Mouse (Mus musculus) myocyte (in vitro differentiated cells): ENCODE measurements at regions not wholly inside any gene's neighbourhood (a gene's known extent, or its start where the extent isn't known, plus 50 kb on each side); places are given as distances from the start of the nearest gene placed in this dataset.

Source experiments
- H3K27me3 ChIP-seq: one replicate; pipeline ENCODE4 v1.6.1; 2011; ENCODE audit not compliant: control insufficient read depth, insufficient read depth, insufficient read length
- H3K36me3 ChIP-seq: one replicate; pipeline ENCODE4 v1.6.1; 2011; ENCODE audit not compliant: control insufficient read depth, insufficient read depth
- H3K4me2 ChIP-seq: one replicate; pipeline ENCODE4 v1.6.1; 2011; ENCODE audit warnings: low read depth, control low read depth
- H3K4me3 ChIP-seq: one replicate; pipeline ENCODE4 v1.5.1; 2011; ENCODE audit warnings: mild to moderate bottlenecking, control low read depth, moderate library complexity
- H3K79me2 ChIP-seq: one replicate; pipeline ENCODE4 v1.6.1; 2011; ENCODE audit not compliant: control insufficient read depth, insufficient read depth
- H3ac ChIP-seq: one replicate; pipeline ENCODE4 v1.6.1; 2011; ENCODE audit not compliant: control insufficient read depth, insufficient read length
- CEBPB ChIP-seq: IDR thresholded peaks from 2 replicates; pipeline ENCODE4 v1.6.1; 2011; ENCODE audit warnings: mild to moderate bottlenecking, moderate library complexity; ENCODE audit not compliant: poor library complexity, insufficient read depth, severe bottlenecking
- E2F4 ChIP-seq: IDR thresholded peaks from one replicate; pipeline ENCODE4 v1.6.1; 2011; ENCODE audit warnings: mild to moderate bottlenecking, control low read depth, moderate library complexity; ENCODE audit not compliant: insufficient read depth
- MAX ChIP-seq: IDR thresholded peaks from one replicate; pipeline ENCODE4 v1.6.1; 2011; ENCODE audit warnings: low read depth, mild to moderate bottlenecking, control low read depth
- MYOD1 ChIP-seq, 3 experiments: IDR thresholded peaks; one replicate each; pipeline ENCODE4 v1.6.1; 2011; ENCODE audit warnings: control low read depth in 2 of 3, low read depth in 2 of 3, mild to moderate bottlenecking in 2 of 3, moderate library complexity in 1 of 3; ENCODE audit not compliant: insufficient read length in 2 of 3, control insufficient read depth in 1 of 3
- MYOG ChIP-seq, 3 experiments: IDR thresholded peaks; one replicate each; pipeline ENCODE4 v1.6.1; 2011; ENCODE audit warnings: control low read depth in 2 of 3, low read depth in 2 of 3, mild to moderate bottlenecking in 2 of 3; ENCODE audit not compliant: insufficient read length in 2 of 3, control insufficient read depth in 1 of 3, insufficient read depth in 1 of 3
- POLR2A ChIP-seq: IDR thresholded peaks from one replicate; pipeline ENCODE4 v1.6.1; 2011; ENCODE audit warnings: low read depth, mild to moderate bottlenecking, control low read depth, moderate library complexity; ENCODE audit not compliant: insufficient read length
- POLR2AphosphoS2 ChIP-seq: IDR thresholded peaks from one replicate; pipeline ENCODE4 v1.6.1; 2011; ENCODE audit warnings: low read depth, control low read depth; ENCODE audit not compliant: insufficient read length
- REST ChIP-seq: IDR thresholded peaks from one replicate; pipeline ENCODE4 v1.6.1; 2011; ENCODE audit warnings: mild to moderate bottlenecking, control low read depth, moderate library complexity; ENCODE audit not compliant: insufficient read depth, insufficient read length
- SRF ChIP-seq: IDR thresholded peaks from one replicate; pipeline ENCODE4 v1.6.1; 2011; ENCODE audit warnings: low read depth; ENCODE audit not compliant: control insufficient read depth, insufficient read length
- TCF12 ChIP-seq: IDR thresholded peaks from one replicate; pipeline ENCODE4 v1.6.1; 2011; ENCODE audit warnings: mild to moderate bottlenecking, control low read depth; ENCODE audit not compliant: poor library complexity, insufficient read depth, severe bottlenecking
- TCF3 ChIP-seq: IDR thresholded peaks from one replicate; pipeline ENCODE4 v1.6.1; 2011; ENCODE audit warnings: low read depth, control low read depth; ENCODE audit not compliant: insufficient read length
- USF1 ChIP-seq: IDR thresholded peaks from one replicate; pipeline ENCODE4 v1.6.1; 2011; ENCODE audit warnings: low read depth, mild to moderate bottlenecking, control low read depth, moderate library complexity

DNA sequence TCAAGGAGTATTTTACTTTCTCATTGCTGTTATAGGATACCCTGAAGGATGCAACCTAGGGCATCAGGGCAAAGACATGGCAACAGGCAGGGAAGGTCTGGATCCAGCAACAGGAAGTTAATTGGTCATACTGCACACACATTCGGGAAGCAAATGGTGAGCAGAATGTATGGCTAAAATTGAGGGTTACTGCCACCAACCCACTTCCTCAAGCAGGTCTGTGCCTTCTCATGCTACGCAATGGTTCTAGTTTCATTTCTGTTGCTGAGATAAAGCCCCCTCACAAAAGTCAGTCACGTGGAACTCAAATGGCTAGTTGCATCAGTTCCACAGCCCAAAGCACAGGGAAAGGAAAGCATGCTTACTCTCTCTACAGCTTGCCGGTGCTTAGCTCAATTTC is 260.5 kb upstream of the Mad2l1 start:
- H3ac ChIP-seq, result no peak overlapping the region
- no peak overlapping the region for H3K4me3 ChIP-seq
- no peaks in the 10 kb centered on the region for H3K79me2 ChIP-seq
- no peaks in the 10 kb centered on the region for H3K36me3 ChIP-seq
- TF ChIP-seq E2F4 (no peak), TCF12 (no peak)
- no peaks in the 10 kb centered on the region for H3K27me3 ChIP-seq
- no peak overlapping the region for H3K4me2 ChIP-seq

GRCm38 (mm10) chr6:66280701-66281100 is 254.5 kb upstream of the Mad2l1 start:
- H3K79me2 ChIP-seq, result no peaks in the 10 kb centered on the region
- TF ChIP-seq SRF (no peak), CEBPB (no peak), TCF12 (no peak), MYOG (IDR thresholded peaks at IDR 0.05; ENCODE audit: control insufficient read depth in 1 of 3, insufficient read depth in 1 of 3, insufficient read length in 2 of 3, low read depth in 2 of 3) (no peak), TCF3 (no peak), MAX (no peak), MYOD1 (IDR thresholded peaks at IDR 0.05; ENCODE audit: control insufficient read depth in 1 of 3, insufficient read length in 2 of 3, low read depth in 2 of 3) (no peak), POLR2AphosphoS2 (no peak), E2F4 (no peak), POLR2A (no peak)
- H3K36me3 ChIP-seq, result no peaks in the 10 kb centered on the region
- no peaks in the 10 kb centered on the region for H3K27me3 ChIP-seq
- H3K4me3 ChIP-seq, result no peak overlapping the region
- H3ac ChIP-seq, result no peak overlapping the region
- no peak overlapping the region for H3K4me2 ChIP-seq

DNA sequence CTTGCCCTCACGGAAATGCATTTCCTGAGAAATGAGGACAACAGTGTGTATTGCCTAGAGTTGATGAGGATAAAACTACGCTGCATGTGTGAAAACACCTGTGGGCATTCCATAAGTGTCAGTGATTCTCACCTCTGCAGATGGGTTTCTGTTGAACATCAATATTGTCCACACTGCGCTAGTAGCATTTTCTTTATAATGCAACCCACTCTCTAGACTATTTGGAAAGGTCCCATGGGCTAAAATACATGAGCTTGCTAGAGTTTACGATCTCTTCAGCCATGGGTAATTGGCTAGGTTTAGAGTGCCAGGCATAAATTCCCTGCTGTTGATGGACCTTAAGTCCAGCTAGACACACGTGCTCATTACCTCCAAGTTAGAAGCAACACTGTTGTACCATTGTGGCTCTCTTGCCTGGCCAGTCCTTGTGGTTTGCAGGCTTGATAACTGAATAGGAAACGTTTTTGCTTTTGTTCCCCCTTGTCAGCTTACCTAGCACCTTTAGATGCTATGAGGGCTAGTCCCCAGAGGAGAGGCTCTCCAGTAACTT is 252.5 kb upstream of the Mad2l1 start:
- H3ac ChIP-seq, result no peak overlapping the region
- TF ChIP-seq REST (no peak), MAX (no peak), SRF (no peak), MYOD1 (IDR thresholded peaks at IDR 0.05; ENCODE audit: control insufficient read depth in 1 of 3, insufficient read length in 2 of 3, low read depth in 2 of 3) (no peak), MYOG (IDR thresholded peaks at IDR 0.05; ENCODE audit: control insufficient read depth in 1 of 3, insufficient read depth in 1 of 3, insufficient read length in 2 of 3, low read depth in 2 of 3) (no peak), E2F4 (no peak), TCF3 (no peak), CEBPB (no peak), TCF12 (no peak), USF1 (no peak), POLR2AphosphoS2 (no peak), POLR2A (no peak)
- H3K27me3 ChIP-seq, result no peaks in the 10 kb centered on the region
- H3K4me3 ChIP-seq, result no peak overlapping the region
- no peaks in the 10 kb centered on the region for H3K36me3 ChIP-seq
- H3K4me2 ChIP-seq, result no peak overlapping the region
- H3K79me2 ChIP-seq, result no peaks in the 10 kb centered on the region

DNA sequence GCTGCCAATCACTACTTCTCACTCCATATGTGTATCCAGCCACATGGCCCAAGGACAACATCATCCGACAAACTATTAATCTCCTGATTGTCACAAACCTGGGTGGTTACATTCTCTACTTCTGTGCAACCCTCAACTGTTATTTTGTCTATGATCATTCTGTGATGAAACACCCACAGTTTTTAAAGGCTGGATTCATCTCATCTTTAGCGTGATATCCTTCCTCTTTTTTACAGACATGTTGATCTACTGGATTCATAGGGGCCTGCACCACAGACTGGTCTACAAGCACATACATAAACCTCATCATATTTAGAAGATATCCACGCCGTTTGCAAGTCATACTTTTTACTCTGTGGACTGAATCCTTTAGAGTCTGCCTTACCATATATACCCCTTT is 251.7 kb upstream of the Mad2l1 start:
- Histone ChIP-seq H3K27me3 (no peaks in the 10 kb centered on the region), H3ac (no peak overlapping the region)
- no peak for TF ChIP-seq MAX
- TF ChIP-seq MYOG (IDR thresholded peaks at IDR 0.05; ENCODE audit: control insufficient read depth in 1 of 3, insufficient read depth in 1 of 3, insufficient read length in 2 of 3, low read depth in 2 of 3), result no peak
- no peak for TF ChIP-seq E2F4
- TF ChIP-seq POLR2AphosphoS2, result no peak
- TF ChIP-seq TCF12, result no peak
- TF ChIP-seq POLR2A, result no peak

DNA sequence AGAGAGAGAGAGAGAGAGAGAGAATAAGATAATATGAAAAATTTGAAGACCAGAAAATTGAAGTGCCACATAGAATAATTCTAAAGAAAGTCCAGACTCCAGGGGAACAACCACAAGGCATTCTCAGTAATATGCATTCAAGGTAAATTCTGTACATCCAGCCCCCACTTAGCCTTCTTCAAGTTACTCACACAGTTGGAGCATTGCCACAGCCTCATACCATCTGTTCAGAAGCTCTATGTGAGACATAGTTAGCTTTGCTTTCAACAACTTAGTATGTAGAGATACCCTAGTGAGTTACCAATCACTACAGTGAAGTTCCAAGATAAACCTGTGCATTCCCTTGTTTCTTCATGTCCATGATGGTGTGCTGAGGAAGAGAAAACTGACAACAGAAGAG is 247.6 kb upstream of the Mad2l1 start:
- no peaks in the 10 kb centered on the region for H3K36me3 ChIP-seq
- no peak overlapping the region for H3K4me2 ChIP-seq
- no peaks in the 10 kb centered on the region for H3K79me2 ChIP-seq
- TF ChIP-seq POLR2AphosphoS2 (no peak), USF1 (no peak), MAX (no peak), MYOG (IDR thresholded peaks at IDR 0.05; ENCODE audit: control insufficient read depth in 1 of 3, insufficient read depth in 1 of 3, insufficient read length in 2 of 3, low read depth in 2 of 3) (no peak), SRF (no peak)
- no peaks in the 10 kb centered on the region for H3K27me3 ChIP-seq
- H3K4me3 ChIP-seq, result no peak overlapping the region
- H3ac ChIP-seq, result no peak overlapping the region

More for the DNA sequence above, 251.7 kb upstream of the Mad2l1 start:
- Histone ChIP-seq H3K79me2 (no peaks in the 10 kb centered on the region), H3K36me3 (no peaks in the 10 kb centered on the region), H3K4me2 (no peak overlapping the region), H3K4me3 (no peak overlapping the region)

GRCm38 (mm10) chr6:66289196-66289595 is 246.0 kb upstream of the Mad2l1 start:
- no peaks in the 10 kb centered on the region for H3K79me2 ChIP-seq
- H3K27me3 ChIP-seq, result no peaks in the 10 kb centered on the region
- H3K4me3 ChIP-seq, result no peak overlapping the region
- no peak overlapping the region for H3K4me2 ChIP-seq
- TF ChIP-seq POLR2A (no peak), MYOG (IDR thresholded peaks at IDR 0.05; ENCODE audit: control insufficient read depth in 1 of 3, insufficient read depth in 1 of 3, insufficient read length in 2 of 3, low read depth in 2 of 3) (no peak), E2F4 (no peak), USF1 (no peak), MAX (no peak), SRF (no peak), MYOD1 (IDR thresholded peaks at IDR 0.05; ENCODE audit: control insufficient read depth in 1 of 3, insufficient read length in 2 of 3, low read depth in 2 of 3) (no peak), POLR2AphosphoS2 (no peak), TCF12 (no peak), CEBPB (no peak), REST (no peak), TCF3 (no peak)
- no peak overlapping the region for H3ac ChIP-seq
- no peaks in the 10 kb centered on the region for H3K36me3 ChIP-seq
